Mouse (Mus musculus): Measurements from ENCODE around the gene Rpl35a. TPM values are rescaled to one million over a fixed set of nuclear protein-coding genes. Genes with fewer than 3 reads are reported as not detected.
"Not testable (repeated sequence)": the region's sequence is repeated elsewhere in the genome, so short reads cannot be mapped to it uniquely, and the experiment has no call there.

Rpl35a gene
- polyA plus RNA-seq, 1 experiment from 2014 or later, result 464 TPM

- Histone ChIP-seq H3K9me3 (replicated peaks; ENCODE audit: control insufficient read depth, low read length) (no peaks in the 10 kb centered on the region), H3K4me3 (ENCODE audit: low read depth, low read length) (no peak overlapping the region), H3K27me3 (ENCODE audit: control insufficient read depth, insufficient read depth, low read depth, low read length) (no peaks in the 10 kb centered on the region), H3K9ac (ENCODE audit: low read depth, low read length) (no peak overlapping the region), H3K36me3 (ENCODE audit: control insufficient read depth, insufficient read depth) (no peaks in the 10 kb centered on the region), H3K27ac (ENCODE audit: low read length) (no peak overlapping the region), H3K4me2 (ENCODE audit: low read depth, low read length) (no peak overlapping the region), H3K4me1 (ENCODE audit: control insufficient read depth, low read depth, low read length) (no peaks in the 10 kb centered on the region)
- 65% methylated on average over 2 of the region's 2 CpGs for WGBS (ENCODE audit: insufficient replicate concordance)
- ATAC-seq (ENCODE audit: low read depth), result no peak
These were observed 7.6 kb upstream of the Rpl35a start for GRCm38 (mm10) chr16:33048686-33049085.

- Histone ChIP-seq H3K27me3 (ENCODE audit: control insufficient read depth, insufficient read depth, low read depth, low read length) (no peaks in the 10 kb centered on the region), H3K36me3 (ENCODE audit: control insufficient read depth, insufficient read depth) (no peaks in the 10 kb centered on the region), H3K4me3 (ENCODE audit: low read depth, low read length) (no peak overlapping the region), H3K4me1 (ENCODE audit: control insufficient read depth, low read depth, low read length) (no peaks in the 10 kb centered on the region), H3K4me2 (ENCODE audit: low read depth, low read length) (no peak overlapping the region), H3K9me3 (replicated peaks; ENCODE audit: control insufficient read depth, low read length) (no peaks in the 10 kb centered on the region), H3K9ac (ENCODE audit: low read depth, low read length) (no peak overlapping the region), H3K27ac (ENCODE audit: low read length) (no peak overlapping the region)
- WGBS (ENCODE audit: insufficient replicate concordance), result 71% methylated on average over 16 of the region's 16 CpGs
- ATAC-seq (ENCODE audit: low read depth), result no peak
These were observed 6.4 kb upstream of the Rpl35a start for GRCm38 (mm10) chr16:33049809-33050208.

GRCm38 (mm10) chr16:33053141-33053540 is 3.1 kb upstream of the Rpl35a start:
- no peak for ATAC-seq (ENCODE audit: low read depth)

GRCm38 (mm10) chr16:33054927-33055326 is 1.3 kb upstream of the Rpl35a start:
- not testable (repeated sequence) for H3K4me3 ChIP-seq (ENCODE audit: low read depth, low read length); H3K27ac ChIP-seq (ENCODE audit: low read length); H3K9ac ChIP-seq (ENCODE audit: low read depth, low read length); H3K4me2 ChIP-seq (ENCODE audit: low read depth, low read length); H3K9me3 ChIP-seq (replicated peaks; ENCODE audit: control insufficient read depth, low read length); H3K27me3 ChIP-seq (ENCODE audit: control insufficient read depth, insufficient read depth, low read depth, low read length); ATAC-seq (ENCODE audit: low read depth)
- Histone ChIP-seq H3K36me3 (ENCODE audit: control insufficient read depth, insufficient read depth) (peaks cover 15% of the 10 kb centered on the region), H3K4me1 (ENCODE audit: control insufficient read depth, low read depth, low read length) (peaks cover 21% of the 10 kb centered on the region)
- WGBS (ENCODE audit: insufficient replicate concordance), result 80% methylated on average over 2 of the region's 2 CpGs

More at GRCm38 (mm10) chr16:33053141-33053540, 3.1 kb upstream of the Rpl35a start:
- H3K9me3 ChIP-seq (replicated peaks; ENCODE audit: control insufficient read depth, low read length), result no peaks in the 10 kb centered on the region
- WGBS (ENCODE audit: insufficient replicate concordance), result 56% methylated on average over 5 of the region's 5 CpGs
- no peak overlapping the region for H3K4me2 ChIP-seq (ENCODE audit: low read depth, low read length)
- no peak overlapping the region for H3K4me3 ChIP-seq (ENCODE audit: low read depth, low read length)
- peaks cover 8% of the 10 kb centered on the region for H3K4me1 ChIP-seq (ENCODE audit: control insufficient read depth, low read depth, low read length)
- H3K27ac ChIP-seq (ENCODE audit: low read length), result no peak overlapping the region
- H3K9ac ChIP-seq (ENCODE audit: low read depth, low read length), result no peak overlapping the region
- H3K27me3 ChIP-seq (ENCODE audit: control insufficient read depth, insufficient read depth, low read depth, low read length), result no peaks in the 10 kb centered on the region
- H3K36me3 ChIP-seq (ENCODE audit: control insufficient read depth, insufficient read depth), result peaks cover 1% of the 10 kb centered on the region

- Histone ChIP-seq H3K9ac (ENCODE audit: low read depth, low read length) (peak overlapping the region; percentile 18), H3K9me3 (replicated peaks; ENCODE audit: control insufficient read depth, low read length) (no peaks in the 10 kb centered on the region), H3K27ac (ENCODE audit: low read length) (no peak overlapping the region), H3K36me3 (ENCODE audit: control insufficient read depth, insufficient read depth) (peaks cover 22% of the 10 kb centered on the region), H3K4me3 (ENCODE audit: low read depth, low read length) (peak overlapping the region; percentile 93), H3K4me1 (ENCODE audit: control insufficient read depth, low read depth, low read length) (peaks cover 21% of the 10 kb centered on the region), H3K4me2 (ENCODE audit: low read depth, low read length) (peak overlapping the region; percentile 88), H3K27me3 (ENCODE audit: control insufficient read depth, insufficient read depth, low read depth, low read length) (no peaks in the 10 kb centered on the region)
- no peak for ATAC-seq (ENCODE audit: low read depth)
- WGBS (ENCODE audit: insufficient replicate concordance), result 17% methylated on average over 10 of the region's 10 CpGs
These were observed 598 bp upstream of the Rpl35a start for GRCm38 (mm10) chr16:33055655-33056054.

- H3K4me3 ChIP-seq (ENCODE audit: low read depth, low read length), result peak overlapping the region; percentile 93
- under 1% methylated on average over 24 of the region's 24 CpGs for WGBS (ENCODE audit: insufficient replicate concordance)
- H3K27ac ChIP-seq (ENCODE audit: low read length), result peak overlapping the region; percentile 81
- peaks cover 24% of the 10 kb centered on the region for H3K4me1 ChIP-seq (ENCODE audit: control insufficient read depth, low read depth, low read length)
- H3K9me3 ChIP-seq (replicated peaks; ENCODE audit: control insufficient read depth, low read length), result no peaks in the 10 kb centered on the region
- ATAC-seq (ENCODE audit: low read depth), result peak; percentile 38
- H3K4me2 ChIP-seq (ENCODE audit: low read depth, low read length), result peak overlapping the region; percentile 88
- no peaks in the 10 kb centered on the region for H3K27me3 ChIP-seq (ENCODE audit: control insufficient read depth, insufficient read depth, low read depth, low read length)
- peaks cover 22% of the 10 kb centered on the region for H3K36me3 ChIP-seq (ENCODE audit: control insufficient read depth, insufficient read depth)
- H3K9ac ChIP-seq (ENCODE audit: low read depth, low read length), result peak overlapping the region; percentile 89
These were observed 533 bp downstream of the Rpl35a start for GRCm38 (mm10) chr16:33056786-33057185.

GRCm38 (mm10) chr16:33058033-33058432 is 1.8 kb downstream of the Rpl35a start:
- Histone ChIP-seq H3K4me1 (ENCODE audit: control insufficient read depth, low read depth, low read length) (peaks cover 31% of the 10 kb centered on the region), H3K27ac (ENCODE audit: low read length) (no peak overlapping the region)
- ATAC-seq (ENCODE audit: low read depth), result no peak

GRCm38 (mm10) chr16:33058656-33059055 is 2.4 kb downstream of the Rpl35a start:
- H3K36me3 ChIP-seq (ENCODE audit: control insufficient read depth, insufficient read depth), result peaks cover 22% of the 10 kb centered on the region
- 71% methylated on average over 9 of the region's 9 CpGs for WGBS (ENCODE audit: insufficient replicate concordance)
- not testable (repeated sequence) for H3K9ac ChIP-seq (ENCODE audit: low read depth, low read length); H3K9me3 ChIP-seq (replicated peaks; ENCODE audit: control insufficient read depth, low read length); ATAC-seq (ENCODE audit: low read depth); H3K4me3 ChIP-seq (ENCODE audit: low read depth, low read length); H3K27me3 ChIP-seq (ENCODE audit: control insufficient read depth, insufficient read depth, low read depth, low read length); H3K27ac ChIP-seq (ENCODE audit: low read length)
- peak overlapping the region; percentile 88 for H3K4me2 ChIP-seq (ENCODE audit: low read depth, low read length)
- peaks cover 37% of the 10 kb centered on the region for H3K4me1 ChIP-seq (ENCODE audit: control insufficient read depth, low read depth, low read length)

More at GRCm38 (mm10) chr16:33058033-33058432, 1.8 kb downstream of the Rpl35a start:
- H3K9me3 ChIP-seq (replicated peaks; ENCODE audit: control insufficient read depth, low read length), result no peaks in the 10 kb centered on the region
- H3K4me2 ChIP-seq (ENCODE audit: low read depth, low read length), result peak overlapping the region; percentile 88
- H3K9ac ChIP-seq (ENCODE audit: low read depth, low read length), result peak overlapping the region; percentile 47; the same call in 1 of the 2 replicates
- H3K36me3 ChIP-seq (ENCODE audit: control insufficient read depth, insufficient read depth), result peaks cover 22% of the 10 kb centered on the region
- no peaks in the 10 kb centered on the region for H3K27me3 ChIP-seq (ENCODE audit: control insufficient read depth, insufficient read depth, low read depth, low read length)
- WGBS (ENCODE audit: insufficient replicate concordance), result 76% methylated on average over 16 of the region's 16 CpGs
- H3K4me3 ChIP-seq (ENCODE audit: low read depth, low read length), result peak overlapping the region; percentile 11; the same call in 1 of the 2 replicates

- 84% methylated on average over 1 of the region's 1 CpGs for WGBS (ENCODE audit: insufficient replicate concordance)
- no peaks in the 10 kb centered on the region for H3K9me3 ChIP-seq (replicated peaks; ENCODE audit: control insufficient read depth, low read length)
- no peak overlapping the region for H3K4me2 ChIP-seq (ENCODE audit: low read depth, low read length)
- ATAC-seq (ENCODE audit: low read depth), result no peak
- H3K27me3 ChIP-seq (ENCODE audit: control insufficient read depth, insufficient read depth, low read depth, low read length), result no peaks in the 10 kb centered on the region
- H3K36me3 ChIP-seq (ENCODE audit: control insufficient read depth, insufficient read depth), result peaks cover 22% of the 10 kb centered on the region
- H3K27ac ChIP-seq (ENCODE audit: low read length), result no peak overlapping the region
- no peak overlapping the region for H3K9ac ChIP-seq (ENCODE audit: low read depth, low read length)
- peaks cover 41% of the 10 kb centered on the region for H3K4me1 ChIP-seq (ENCODE audit: control insufficient read depth, low read depth, low read length)
- H3K4me3 ChIP-seq (ENCODE audit: low read depth, low read length), result no peak overlapping the region
These were observed 3.2 kb downstream of the Rpl35a start for GRCm38 (mm10) chr16:33059471-33059870.
